Mouse (Mus musculus): ENCODE measurements at regions not wholly inside any gene's neighbourhood (a gene's known extent, or its start where the extent isn't known, plus 50 kb on each side); places are given as distances from the start of the nearest gene placed in this dataset.

- ATAC-seq (ENCODE audit: poor library complexity, severe bottlenecking) = no peak
Measured at GRCm38 (mm10) chr10:126239536-126239935, 273.6 kb downstream of the Lrig3 start.

Measured in megakaryocyte, adult 5-6 weeks (primary cell).